In the genomic region with DNA sequence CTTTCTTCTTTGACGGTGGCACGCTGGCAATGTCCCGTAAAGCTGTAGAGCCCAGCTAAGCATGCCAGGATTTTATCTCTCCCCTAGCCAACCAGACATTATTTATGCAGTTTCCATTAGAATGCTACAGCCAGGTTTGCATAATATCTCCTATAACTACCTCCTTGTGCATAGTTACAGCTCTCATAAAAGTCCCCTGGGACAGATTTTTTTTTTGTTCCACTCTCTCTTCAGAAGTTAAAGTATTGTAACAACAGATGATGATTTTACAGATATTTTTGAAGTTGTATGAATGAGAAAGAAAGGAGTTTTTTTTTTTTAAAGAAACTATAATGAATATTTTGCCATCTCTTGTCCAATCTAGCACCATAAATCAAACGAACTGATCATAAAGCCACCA, we compare ENCODE assay signal across 13 mouse cellular contexts.
"Had no signal": no experiment of that assay in that cellular context is flagged by ENCODE, and none has a peak within 500 bp of the region (broad histone marks: within the 10 kb centered on the region; RNA-seq: fewer than 3 reads in every experiment).

No protein-coding gene starts in this region.

- H3K9ac ChIP-seq: limb, embryonic 15.5 days; liver, embryonic 12.5 days; lung, embryonic 15.5 days; midbrain, embryonic 12.5 days had no signal

- H3K4me2 ChIP-seq: limb, embryonic 15.5 days; liver, embryonic 12.5 days; lung, embryonic 15.5 days; midbrain, embryonic 12.5 days had no signal

- H3K4me3 ChIP-seq: limb, embryonic 15.5 days; liver, embryonic 12.5 days; lung, embryonic 15.5 days; megakaryocyte, embryonic 14.5 days; midbrain, embryonic 12.5 days had no signal

- H3K9me3 ChIP-seq: limb, embryonic 15.5 days; liver, embryonic 12.5 days; lung, embryonic 15.5 days; megakaryocyte, embryonic 14.5 days; midbrain, embryonic 12.5 days had no signal

- H3K27ac ChIP-seq: limb, embryonic 15.5 days; liver, embryonic 12.5 days; lung, embryonic 15.5 days; macrophage; midbrain, embryonic 12.5 days; stomach, postnatal 0 days had no signal

- H3K27me3 ChIP-seq: limb, embryonic 15.5 days; liver, embryonic 12.5 days; lung, embryonic 15.5 days; midbrain, embryonic 12.5 days had no signal

- H3K36me3 ChIP-seq: limb, embryonic 15.5 days; liver, embryonic 12.5 days; lung, embryonic 15.5 days; midbrain, embryonic 12.5 days had no signal

- DNase-seq: kidney, adult 11 months; kidney, postnatal 14 days; left cerebral cortex, postnatal 4 days; lung, postnatal 14 days; right cerebral cortex, postnatal 14 days; thymus, postnatal 4 days had no signal

- ATAC-seq: liver, embryonic 12.5 days had no signal
